Mouse (Mus musculus) T-cell, adult 66 days (primary cell): ENCODE measurements around the gene Rela. TPM values are rescaled to one million over a fixed set of nuclear protein-coding genes. Genes with fewer than 3 reads are reported as not detected.

ENCODE experiments used
- total RNA-seq, 2 experiments: library from RNA; stranded (reverse); gene quantifications; 3 replicates in 1 of 2; 4 replicates in 1 of 2; pipeline ENCODE4 v1.2.4; 2023

Gene Rela
- total RNA-seq = 100 to 1,000 TPM; 129 to 143 TPM

GRCm38 (mm10) chr19:5637069-5638047, at the start of gene Rela:
Gene Rela (plus strand): TSS chr19:5637483.

DNA sequence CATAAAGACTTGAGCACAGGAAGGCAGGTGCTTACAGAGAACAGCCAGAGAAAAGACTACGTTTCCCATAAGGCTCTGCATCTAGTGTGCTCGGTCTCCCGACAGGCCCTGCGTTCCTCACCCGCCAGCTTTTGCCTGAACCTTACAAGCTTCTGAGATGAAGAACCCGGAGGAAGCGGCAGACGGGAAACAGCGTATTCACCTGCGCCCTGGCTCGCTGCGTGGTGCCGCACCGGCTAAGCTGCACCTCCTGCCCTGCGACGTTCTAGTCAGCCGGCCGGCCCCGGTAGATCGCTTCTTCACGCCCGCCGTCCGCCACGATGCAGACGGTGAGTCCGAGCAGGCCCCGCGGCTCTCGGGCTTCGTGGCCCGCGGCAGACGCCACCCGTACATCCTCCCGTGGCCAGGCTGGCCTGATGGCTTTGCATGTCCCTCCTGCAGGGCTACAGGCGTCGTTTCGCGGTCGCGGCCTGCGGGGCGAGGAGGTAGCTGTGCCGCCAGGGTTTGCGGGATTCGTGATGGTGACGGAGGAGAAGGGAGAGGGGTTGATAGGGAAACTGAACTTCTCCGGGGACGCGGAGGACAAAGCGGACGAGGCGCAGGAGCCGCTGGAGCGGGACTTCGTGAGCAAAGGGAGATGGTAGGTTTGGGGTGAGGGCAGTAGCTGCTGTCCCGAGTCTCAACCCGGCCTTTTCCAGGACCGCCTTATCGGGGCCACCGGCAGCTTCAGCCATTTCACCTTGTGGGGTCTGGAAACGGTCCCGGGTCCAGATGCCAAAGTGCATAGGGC, 35.3 kb upstream of the Rela start, which contains the start of gene Rnaseh2c:
Gene Rnaseh2c (plus strand): TSS at position 122 of the 790 bp plus-strand sequence.

GRCm38 (mm10) chr19:5609547-5610404, 27.5 kb upstream of the Rela start, which contains the start of gene Kat5:
Gene Kat5 (minus strand): TSS chr19:5610237.

DNA sequence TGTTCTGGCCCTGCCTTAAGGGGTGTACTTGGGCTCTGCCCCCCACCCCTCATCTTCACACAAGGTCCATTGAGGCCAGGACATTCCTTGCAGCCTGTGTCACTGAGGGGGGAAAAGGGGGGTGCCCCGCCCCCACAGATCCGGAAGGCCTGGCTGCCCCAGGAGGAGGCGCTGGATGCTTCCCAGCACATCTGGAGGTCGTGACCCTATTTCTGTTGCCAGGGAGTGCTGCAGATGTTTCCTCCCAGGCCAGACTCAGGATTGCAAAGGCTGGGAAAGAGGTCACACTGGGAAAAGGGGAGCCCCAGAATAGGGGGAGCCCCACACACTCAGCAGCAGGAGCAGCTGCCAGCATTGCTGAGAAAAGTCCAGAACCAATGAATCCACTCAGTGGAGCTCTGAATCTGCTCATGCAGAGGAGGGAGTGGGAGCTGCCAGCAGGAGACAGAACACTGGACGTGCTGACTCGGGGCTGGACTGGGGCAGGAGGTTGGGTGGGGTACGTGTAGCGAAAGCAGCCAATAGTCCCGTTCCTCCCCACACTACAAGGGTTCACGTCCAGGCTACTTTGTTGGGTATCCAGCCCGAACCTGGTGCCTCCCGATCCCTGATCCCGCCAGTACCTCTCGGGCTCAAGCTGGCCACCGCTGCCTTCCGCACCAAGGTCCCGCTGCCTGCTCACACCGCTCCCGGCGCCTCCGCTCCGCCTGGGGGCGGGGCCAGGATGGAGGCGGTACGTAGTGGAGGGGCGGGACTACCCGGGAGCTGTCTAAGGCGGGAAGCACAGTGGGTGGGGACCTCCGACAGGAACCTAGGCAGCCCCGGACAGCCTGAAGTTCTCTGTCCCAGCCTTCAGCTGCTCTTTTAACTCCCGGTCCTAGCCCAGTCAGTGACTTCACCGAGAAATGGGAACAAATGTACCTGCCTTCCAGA, 26.0 kb downstream of the Rela start, which contains the start of gene Sipa1:
Gene Sipa1 (minus strand): TSS at position 727 of the 933 bp plus-strand sequence.

DNA sequence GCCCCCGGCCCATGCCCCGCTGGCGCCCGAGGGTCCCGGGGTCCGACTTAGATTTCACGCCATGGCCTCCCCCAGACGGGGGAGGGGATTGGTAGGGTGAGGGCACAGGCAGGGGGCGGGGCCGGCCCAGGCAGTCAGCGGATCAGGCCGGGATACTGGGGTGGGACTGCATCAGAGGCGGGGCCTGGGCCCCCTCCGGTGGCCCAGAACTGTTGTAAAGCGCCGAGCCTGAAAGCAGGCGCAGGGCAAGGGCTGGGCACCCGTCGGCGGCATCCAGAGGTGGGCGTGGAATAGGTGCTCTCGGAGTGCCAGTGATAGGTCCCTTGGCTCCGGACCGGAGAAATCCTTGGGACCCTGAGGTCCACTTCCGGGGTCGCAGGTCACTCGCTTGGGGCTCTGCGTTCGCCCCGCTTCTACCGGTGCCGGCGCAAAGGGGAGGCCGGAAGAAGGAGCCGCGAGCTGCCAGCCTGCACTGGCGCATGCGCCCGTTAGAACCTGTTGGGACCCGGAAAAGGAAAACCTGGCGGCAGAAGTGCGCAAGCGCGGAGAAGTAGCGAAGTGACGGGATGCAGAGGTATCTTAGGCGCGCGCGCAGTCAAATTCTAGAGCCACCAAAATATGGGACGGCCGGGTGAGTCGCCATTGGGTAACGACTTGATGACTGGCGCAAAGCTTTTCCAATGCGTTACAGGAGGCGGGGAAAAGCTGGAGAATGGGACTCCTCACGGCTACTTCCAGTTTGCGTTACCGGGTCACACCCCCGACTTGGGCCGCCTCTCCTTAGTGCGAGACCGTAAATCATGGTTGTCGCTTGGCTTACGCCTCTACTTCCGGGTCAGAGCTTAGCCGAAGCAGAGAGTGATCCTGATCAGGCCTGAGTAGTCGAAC, 51.2 kb downstream of the Rela start, which contains the start of the genes Map3k11 and Pcnx3:
Gene Map3k11 (plus strand): TSS at position 543 of the 888 bp plus-strand sequence.
Gene Pcnx3 (minus strand): TSS at position 709 of the 888 bp plus-strand sequence.

Other genes starting within 250 kb of the Rela start
- 100 to 1,000 TPM; 183 to 193 TPM for gene Sart1, start 248.8 kb upstream of the Rela start, total RNA-seq
- under 1 TPM in 1 of 2 experiments, not detected in 1; 0.98 TPM for gene Tsga10ip, start 235.0 kb upstream of the Rela start, total RNA-seq
- 100 to 1,000 TPM; 176 to 179 TPM for gene Drap1, start 212.5 kb upstream of the Rela start, total RNA-seq
- gene AI837181, start 212.3 kb upstream of the Rela start, total RNA-seq = 10 to 100 TPM; 66.9 to 71.3 TPM
- not detected for gene Fosl1, start 189.9 kb upstream of the Rela start, total RNA-seq
- 1 to 10 TPM; 7.1 TPM for gene Ccdc85b, start 179.6 kb upstream of the Rela start, total RNA-seq
- 10 to 100 TPM; 85.7 to 89.0 TPM for gene Fibp, start 176.9 kb upstream of the Rela start, total RNA-seq
- gene Ctsw, start 169.0 kb upstream of the Rela start, total RNA-seq = 100 to 1,000 TPM; 168 to 233 TPM
- 1 to 10 TPM; 1.6 to 3.4 TPM for gene Efemp2, start 163.5 kb upstream of the Rela start, total RNA-seq
- 10 to 100 TPM; 46.1 to 52.7 TPM for gene Mus81, start 149.1 kb upstream of the Rela start, total RNA-seq
- gene Cfl1, start 147.0 kb upstream of the Rela start, total RNA-seq = 1,000 to 10,000 TPM; 1,462 to 1,487 TPM
- gene 1700020D05Rik, start 133.7 kb upstream of the Rela start, total RNA-seq = 1 to 10 TPM; 2.1 to 2.6 TPM
- 10 to 100 TPM in 1 of 2 experiments, 1 to 10 TPM in 1; 9.2 to 10.5 TPM for gene Snx32, start 126.9 kb upstream of the Rela start, total RNA-seq
- gene Ovol1, start 76.8 kb upstream of the Rela start, total RNA-seq = not detected
- gene Ap5b1, start 69.5 kb upstream of the Rela start, total RNA-seq = 10 to 100 TPM; 25.5 to 26.2 TPM
- gene Rnaseh2c, start 35.6 kb upstream of the Rela start, total RNA-seq = 100 to 1,000 TPM; 113 TPM
- 100 to 1,000 TPM; 120 to 134 TPM for gene Kat5, start 27.2 kb upstream of the Rela start, total RNA-seq
- gene Sipa1, start 26.2 kb downstream of the Rela start, total RNA-seq = 100 to 1,000 TPM; 205 to 236 TPM
- gene Map3k11, start 51.3 kb downstream of the Rela start, total RNA-seq = 10 to 100 TPM; 47.9 to 54.0 TPM
- 100 to 1,000 TPM; 154 to 180 TPM for gene Pcnx3, start 51.4 kb downstream of the Rela start, total RNA-seq
- 1 to 10 TPM; 1.1 to 1.3 TPM for gene Kcnk7, start 66.9 kb downstream of the Rela start, total RNA-seq
- gene Ehbp1l1, start 88.8 kb downstream of the Rela start, total RNA-seq = 10 to 100 TPM; 33.2 to 33.4 TPM
- 10 to 100 TPM; 33.5 to 40.3 TPM for gene Fam89b, start 92.2 kb downstream of the Rela start, total RNA-seq
- gene Ltbp3, start 103.4 kb downstream of the Rela start, total RNA-seq = not detected
- gene Scyl1, start 133.9 kb downstream of the Rela start, total RNA-seq = 10 to 100 TPM; 77.1 to 92.3 TPM
- gene Frmd8, start 237.8 kb downstream of the Rela start, total RNA-seq = 100 to 1,000 TPM; 177 to 193 TPM
- 10 to 100 TPM; 22.3 to 23.2 TPM for gene Slc25a45, start 240.3 kb downstream of the Rela start, total RNA-seq